Mouse (Mus musculus) cortical plate, adult 2 months (tissue): ENCODE results near the gene Dcst2.

ENCODE experiments used
- CTCF ChIP-seq: fragments of 200-500 bp; IDR thresholded peaks from 2 replicates; pipeline ENCODE4 v1.5.1; 2011; ENCODE audit warnings: mild to moderate bottlenecking, control low read depth, low read length; ENCODE audit not compliant: insufficient read depth; ENCODE audit errors: extremely low read depth
- POLR2A ChIP-seq: fragments of 200-500 bp; IDR thresholded peaks from 2 replicates; pipeline ENCODE4 v1.6.1; 2011; ENCODE audit warnings: mild to moderate bottlenecking, low read length, control low read depth; ENCODE audit not compliant: insufficient read depth; ENCODE audit errors: extremely low read depth

DNA sequence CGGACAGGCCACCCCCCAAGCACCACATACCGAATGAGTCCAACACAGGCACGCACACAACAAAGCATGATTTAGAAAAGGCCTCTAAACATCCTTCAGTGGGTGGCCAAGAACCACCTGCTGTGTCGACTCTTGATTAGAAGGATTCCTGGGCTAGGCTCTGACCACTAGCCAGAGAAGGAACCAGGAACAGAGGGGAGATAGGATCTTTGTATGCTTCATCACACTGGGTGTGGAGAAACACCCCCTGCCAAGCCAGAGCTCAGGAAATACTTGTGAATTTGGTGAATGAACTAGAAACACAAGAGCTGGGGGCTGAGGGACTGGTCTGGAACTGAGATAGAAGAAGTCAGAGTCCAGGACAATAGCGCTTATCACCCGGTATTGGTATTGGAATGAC is 25.2 kb upstream of the Dcst2 start:
- no peak for TF ChIP-seq CTCF
- TF ChIP-seq POLR2A, result no peak
